Mouse (Mus musculus) midbrain, embryonic 14.5 days (tissue): ENCODE measurements around the gene Vapa. TPM values are rescaled to one million over a fixed set of nuclear protein-coding genes. Genes with fewer than 3 reads are reported as not detected.

ENCODE experiments used
- ATAC-seq: fragments of 200-750 bp; cut with Nextera tagmentation; 2 replicates; pipeline ENCODE4 v1.8.0; 2017; ENCODE audit warnings: moderate number of reproducible peaks, moderate library complexity; ENCODE audit not compliant: low FRiP score, low TSS enrichment
- DNase-seq: peaks from one replicate; pipeline ENCODE4 v3.0.0-alpha.2; 2015
- H3K27ac ChIP-seq: fragments of 300-500 bp; sonication (generic); replicated peaks from 2 replicates; pipeline ENCODE4 v1.5.1; 2014; ENCODE audit warnings: mild to moderate bottlenecking, low read depth, low read length, moderate library complexity
- H3K27me3 ChIP-seq: fragments of 300-500 bp; sonication (generic); 2 replicates; pipeline ENCODE4 v1.6.1; 2014; ENCODE audit warnings: low read length, control low read depth, mixed read lengths; ENCODE audit not compliant: control insufficient read depth, insufficient read depth
- H3K36me3 ChIP-seq: fragments of 300-500 bp; sonication (generic); 2 replicates; pipeline ENCODE4 v1.6.1; 2014; ENCODE audit warnings: low read length, control low read depth; ENCODE audit not compliant: control insufficient read depth, insufficient read depth
- H3K4me1 ChIP-seq: fragments of 300-500 bp; sonication (generic); 2 replicates; pipeline ENCODE4 v1.6.1; 2014; ENCODE audit warnings: mild to moderate bottlenecking, antibody characterized with exemption, low read length, control low read depth; ENCODE audit not compliant: control insufficient read depth, insufficient read depth
- H3K4me2 ChIP-seq: fragments of 300-500 bp; sonication (generic); 2 replicates; pipeline ENCODE4 v1.6.1; 2014; ENCODE audit warnings: mild to moderate bottlenecking, low read length, moderate library complexity
- H3K4me3 ChIP-seq: fragments of 300-500 bp; sonication (generic); replicated peaks from 2 replicates; pipeline ENCODE4 v1.5.1; 2014; ENCODE audit warnings: low read depth, low read length
- H3K9ac ChIP-seq: fragments of 300-500 bp; sonication (generic); replicated peaks from 2 replicates; pipeline ENCODE4 v1.6.1; 2014; ENCODE audit warnings: mild to moderate bottlenecking, low read length, moderate library complexity
- H3K9me3 ChIP-seq: fragments of 300-500 bp; sonication (generic); 2 replicates; pipeline ENCODE4 v1.6.1; 2016; ENCODE audit warnings: low read length, control low read depth, mixed read lengths; ENCODE audit not compliant: control insufficient read depth
- WGBS: fragments of 180-500 bp; shearing (Covaris S2); extraction: QIAGEN DNeasy Blood & Tissue Kit; methylation state at CpG from one replicate; pipeline ENCODE4 v1.1.7; 2014; 5-methylcytosine and 5-hydroxymethylcytosine counted together
- polyA plus RNA-seq: library from polyadenylated mRNA; unstranded; fragments of >200 nt; fragmentation: Nextera tagmentation; extraction: Ambion mirVana; gene quantifications from 2 replicates; pipeline ENCODE4 v1.2.1, GENCODE M21; 2014

Gene Vapa
- polyA plus RNA-seq = 283 and 291 TPM in 2 replicates

DNA sequence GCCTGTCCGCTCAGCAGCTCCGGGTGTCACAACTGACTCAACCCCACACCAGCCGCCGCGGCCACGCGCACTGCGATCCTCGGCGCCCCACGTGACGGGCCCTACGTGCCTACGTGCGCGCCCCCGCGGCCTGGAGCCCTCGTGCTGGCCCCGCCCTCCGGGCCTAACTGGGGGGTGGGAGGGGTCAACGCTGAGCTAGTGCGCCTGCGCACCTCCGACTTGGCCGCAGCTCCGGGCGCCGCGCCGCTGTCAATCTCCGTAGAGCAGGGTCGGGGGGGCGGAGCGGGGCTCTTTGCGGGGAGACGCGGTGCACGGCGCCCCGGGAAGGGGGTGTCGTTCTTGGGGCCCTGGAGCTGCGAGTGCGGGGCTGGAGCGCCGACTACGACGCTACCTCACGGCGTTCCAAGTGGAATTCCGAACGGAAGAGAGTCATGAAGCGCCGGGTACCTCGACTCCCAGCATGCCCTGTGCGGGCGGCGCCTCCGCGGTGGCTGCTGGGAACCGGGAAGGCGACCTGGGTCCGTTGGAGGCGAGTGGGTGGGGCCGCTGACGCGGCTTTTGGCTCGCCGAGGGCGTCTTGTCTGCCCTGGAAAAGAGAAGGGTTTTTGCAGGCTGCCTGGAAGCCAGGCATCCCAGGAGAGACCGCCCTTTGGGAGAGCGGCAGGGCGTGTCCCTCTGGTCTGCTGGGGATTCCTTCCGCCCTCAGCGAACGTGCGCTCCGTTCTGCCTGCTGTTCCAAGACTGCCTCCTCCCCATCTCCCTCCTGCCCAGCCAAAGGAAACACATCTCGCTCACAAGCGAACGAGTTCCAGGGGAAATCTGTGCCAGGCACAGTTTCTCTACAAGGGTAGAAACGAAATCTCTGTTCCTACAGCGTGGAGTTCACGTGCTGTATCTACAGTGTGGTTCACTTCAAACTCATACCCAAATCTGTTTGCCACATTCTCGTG, at the start of gene Vapa:
Vapa (minus strand) TSS at position 93 of the 950 bp plus-strand sequence.
- Histone ChIP-seq H3K36me3 (no peaks in the 10 kb centered on the region), H3K4me1 (peaks cover 28% of the 10 kb centered on the region), H3K4me3 (peak within 1 kb of the TSS; percentile 95), H3K9me3 (no peaks in the 10 kb centered on the region), H3K27ac (peak within 1 kb of the TSS; percentile 99), H3K4me2 (peak within 1 kb of the TSS; percentile 74), H3K27me3 (no peaks in the 10 kb centered on the region), H3K9ac (peak within 1 kb of the TSS; percentile 95)
- DNase-seq (peak; percentile 100), ATAC-seq (peak; percentile 92)
- WGBS = under 1% methylated on average over 85 of the region's 85 CpGs

DNA sequence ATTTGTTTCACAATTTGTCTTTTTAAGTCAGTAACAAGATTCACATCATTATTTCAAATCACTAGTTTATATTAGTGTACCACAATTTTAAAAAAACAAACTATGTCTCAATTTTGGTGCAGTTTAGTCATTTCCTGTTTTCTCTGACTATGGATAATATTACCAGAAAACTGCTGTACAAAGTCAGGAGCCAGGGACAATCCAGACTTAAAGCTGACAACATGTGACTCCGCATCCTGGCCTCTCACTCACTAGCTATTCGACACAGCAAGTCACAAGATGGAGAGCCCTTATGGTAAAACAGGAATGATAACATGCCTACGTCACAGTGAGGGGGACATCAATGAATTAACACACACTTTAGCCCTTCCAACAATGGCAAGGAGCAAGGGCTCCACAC, 49.3 kb upstream of the Vapa start:
- Histone ChIP-seq H3K9ac (no peak overlapping the region), H3K9me3 (no peaks in the 10 kb centered on the region), H3K4me1 (no peaks in the 10 kb centered on the region), H3K36me3 (no peaks in the 10 kb centered on the region), H3K4me3 (no peak overlapping the region), H3K4me2 (no peak overlapping the region), H3K27me3 (no peaks in the 10 kb centered on the region), H3K27ac (no peak overlapping the region)
- no peak for ATAC-seq
- no peak for DNase-seq
- 95% methylated on average over 3 of the region's 3 CpGs for WGBS

DNA sequence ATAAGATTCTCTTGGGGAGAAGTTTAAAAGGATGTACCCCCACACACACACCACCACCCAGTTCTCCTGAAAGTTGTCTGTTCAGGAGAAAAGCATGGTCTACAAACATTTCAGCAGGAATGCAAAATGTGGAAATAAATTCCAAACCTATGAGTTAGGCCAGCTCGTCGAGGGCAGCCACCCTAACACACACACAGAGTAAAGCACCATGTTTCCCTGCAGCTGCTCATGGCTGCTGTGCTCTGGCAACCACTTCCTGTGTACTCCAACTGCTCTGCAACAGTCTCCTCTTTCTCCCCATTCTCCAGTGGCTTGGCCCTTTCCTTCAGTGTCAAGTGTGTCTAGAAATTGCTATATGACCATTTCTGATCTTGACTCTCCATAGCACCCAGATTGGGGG, 45.1 kb upstream of the Vapa start:
- no peaks in the 10 kb centered on the region for H3K4me1 ChIP-seq
- no peak for ATAC-seq
- no peak for DNase-seq
- no peak overlapping the region for H3K9ac ChIP-seq
- no peaks in the 10 kb centered on the region for H3K36me3 ChIP-seq
- H3K27me3 ChIP-seq = no peaks in the 10 kb centered on the region
- H3K27ac ChIP-seq = no peak overlapping the region
- no peak overlapping the region for H3K4me2 ChIP-seq
- no peak overlapping the region for H3K4me3 ChIP-seq
- 95% methylated on average over 2 of the region's 2 CpGs for WGBS
- H3K9me3 ChIP-seq = no peaks in the 10 kb centered on the region

DNA sequence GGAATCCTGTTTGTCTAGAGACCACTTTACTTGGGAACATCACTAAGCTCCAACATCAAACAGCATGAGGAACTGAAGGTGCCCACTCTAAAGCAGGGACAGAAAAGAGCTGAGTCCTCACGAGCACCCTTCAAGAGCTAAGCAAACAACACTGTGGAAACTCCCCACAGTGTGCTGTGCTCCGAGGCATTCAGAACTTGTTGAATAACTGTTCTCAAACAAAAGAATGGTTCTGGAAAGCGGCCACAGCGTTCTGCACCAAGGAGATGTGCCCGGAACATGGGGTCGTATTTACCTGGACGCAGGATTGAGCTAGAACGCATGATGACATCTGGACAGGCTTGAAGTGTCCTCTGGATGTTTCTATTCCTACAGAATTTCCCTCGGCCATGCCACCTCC, 44.6 kb upstream of the Vapa start:
- WGBS = 91% methylated on average over 9 of the region's 9 CpGs
- no peak for DNase-seq
- no peaks in the 10 kb centered on the region for H3K9me3 ChIP-seq
- H3K27me3 ChIP-seq = no peaks in the 10 kb centered on the region
- H3K36me3 ChIP-seq = no peaks in the 10 kb centered on the region
- no peaks in the 10 kb centered on the region for H3K4me1 ChIP-seq
- no peak overlapping the region for H3K27ac ChIP-seq
- H3K9ac ChIP-seq = no peak overlapping the region
- no peak overlapping the region for H3K4me2 ChIP-seq
- H3K4me3 ChIP-seq = no peak overlapping the region
- no peak for ATAC-seq

DNA sequence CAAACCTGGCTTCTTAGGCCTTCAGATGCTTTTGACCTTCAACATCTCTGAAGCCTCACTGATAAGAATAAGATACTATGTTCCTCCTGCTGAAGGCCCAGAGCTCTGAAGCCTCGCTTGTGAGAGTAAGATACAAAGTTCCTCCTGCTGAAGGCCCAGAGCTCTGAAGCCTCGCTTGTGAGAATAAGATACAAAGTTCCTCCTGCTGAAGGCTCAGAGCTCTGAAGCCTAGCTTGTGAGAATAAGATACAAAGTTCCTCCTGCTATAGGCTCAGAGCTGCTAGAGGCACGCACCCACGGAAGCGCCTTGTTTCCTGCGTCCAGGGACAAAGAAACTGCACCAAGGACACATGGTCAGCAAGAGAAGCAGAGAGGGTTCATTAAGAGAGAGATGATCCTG, 43.4 kb upstream of the Vapa start:
- Histone ChIP-seq H3K4me1 (no peaks in the 10 kb centered on the region), H3K27me3 (no peaks in the 10 kb centered on the region), H3K9me3 (no peaks in the 10 kb centered on the region), H3K27ac (no peak overlapping the region), H3K9ac (no peak overlapping the region), H3K4me3 (no peak overlapping the region), H3K36me3 (0 out of 2 replicates have a peak, but pooled peaks cover 4% of the 10 kb centered on the region), H3K4me2 (no peak overlapping the region)
- ATAC-seq (no peak), DNase-seq (no peak)
- WGBS = 94% methylated on average over 6 of the region's 6 CpGs

DNA sequence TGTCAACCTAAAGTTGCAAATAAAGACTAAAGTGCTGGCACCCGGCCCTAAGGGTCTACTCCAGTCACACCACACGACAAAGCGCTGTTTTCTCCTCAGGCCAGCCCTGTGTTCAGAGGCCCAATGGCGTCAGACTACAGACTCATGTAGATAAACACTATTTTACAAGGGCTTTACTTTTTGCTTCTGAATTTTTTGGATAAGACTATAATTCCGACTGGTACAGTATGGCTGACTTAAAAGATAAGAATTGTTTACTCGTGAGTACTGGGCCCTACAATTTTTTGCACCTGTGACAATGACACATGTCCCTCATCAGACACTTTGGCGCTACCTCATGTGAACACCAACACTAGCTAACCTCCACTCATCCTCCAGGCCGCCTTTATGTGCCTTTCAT, 42.7 kb upstream of the Vapa start:
- 87% methylated on average over 8 of the region's 8 CpGs for WGBS
- Histone ChIP-seq H3K4me3 (no peak overlapping the region), H3K4me2 (no peak overlapping the region), H3K27me3 (no peaks in the 10 kb centered on the region), H3K9ac (no peak overlapping the region), H3K4me1 (no peaks in the 10 kb centered on the region), H3K36me3 (0 out of 2 replicates have a peak, but pooled peaks cover 8% of the 10 kb centered on the region), H3K9me3 (no peaks in the 10 kb centered on the region), H3K27ac (no peak overlapping the region)
- ATAC-seq (no peak), DNase-seq (no peak)

DNA sequence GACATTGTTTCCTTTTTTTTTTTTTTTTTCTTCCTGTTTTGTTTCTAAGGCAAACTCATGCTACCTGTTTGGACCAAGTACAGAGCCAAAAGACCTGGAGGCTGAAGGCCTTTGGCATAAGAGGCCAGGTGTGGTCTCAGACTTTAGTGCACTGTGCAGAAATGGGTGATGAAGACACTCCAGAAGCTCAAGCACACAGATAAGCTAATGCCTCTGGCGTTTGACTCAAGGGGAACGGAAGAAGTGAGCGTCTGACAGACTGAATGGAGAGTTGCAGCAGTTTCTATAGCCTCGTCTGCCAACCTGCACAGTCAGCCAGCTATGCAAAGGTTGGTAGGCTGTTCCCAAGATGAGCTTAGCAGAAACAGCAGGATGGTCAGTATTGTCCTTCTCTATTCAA, 42.3 kb upstream of the Vapa start:
- H3K9ac ChIP-seq = no peak overlapping the region
- H3K4me2 ChIP-seq = no peak overlapping the region
- no peak overlapping the region for H3K27ac ChIP-seq
- no peak overlapping the region for H3K4me3 ChIP-seq
- no peak for DNase-seq
- no peaks in the 10 kb centered on the region for H3K27me3 ChIP-seq
- 0 out of 2 replicates have a peak, but pooled peaks cover 8% of the 10 kb centered on the region for H3K36me3 ChIP-seq
- no peak for ATAC-seq
- 72% methylated on average over 4 of the region's 4 CpGs for WGBS
- no peaks in the 10 kb centered on the region for H3K4me1 ChIP-seq
- H3K9me3 ChIP-seq = no peaks in the 10 kb centered on the region

DNA sequence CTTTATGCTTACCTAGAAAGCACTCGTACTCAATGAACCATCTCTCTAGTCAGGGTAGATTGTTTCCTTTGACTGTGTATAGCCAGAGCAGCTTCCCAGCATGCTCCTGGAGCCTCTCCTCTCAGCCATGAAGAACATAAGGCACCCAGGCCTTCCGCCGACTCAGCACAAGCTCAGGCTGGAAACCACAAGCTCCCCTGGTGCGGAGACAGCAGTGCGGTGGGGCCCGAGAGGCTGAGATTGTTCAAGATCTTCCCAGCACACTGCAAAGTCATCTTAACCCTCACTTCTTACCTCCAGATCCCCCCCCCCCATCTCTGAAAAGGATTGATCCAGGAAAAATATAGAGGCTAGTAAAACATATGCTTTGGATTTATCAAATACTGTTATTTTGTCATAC, 37.2 kb upstream of the Vapa start:
- 0 out of 2 replicates have a peak, but pooled peaks cover 8% of the 10 kb centered on the region for H3K36me3 ChIP-seq
- H3K27ac ChIP-seq = no peak overlapping the region
- no peaks in the 10 kb centered on the region for H3K9me3 ChIP-seq
- H3K4me2 ChIP-seq = no peak overlapping the region
- no peak overlapping the region for H3K4me3 ChIP-seq
- H3K27me3 ChIP-seq = no peaks in the 10 kb centered on the region
- no peak for DNase-seq
- ATAC-seq = no peak
- 95% methylated on average over 6 of the region's 6 CpGs for WGBS
- no peak overlapping the region for H3K9ac ChIP-seq
- no peaks in the 10 kb centered on the region for H3K4me1 ChIP-seq

DNA sequence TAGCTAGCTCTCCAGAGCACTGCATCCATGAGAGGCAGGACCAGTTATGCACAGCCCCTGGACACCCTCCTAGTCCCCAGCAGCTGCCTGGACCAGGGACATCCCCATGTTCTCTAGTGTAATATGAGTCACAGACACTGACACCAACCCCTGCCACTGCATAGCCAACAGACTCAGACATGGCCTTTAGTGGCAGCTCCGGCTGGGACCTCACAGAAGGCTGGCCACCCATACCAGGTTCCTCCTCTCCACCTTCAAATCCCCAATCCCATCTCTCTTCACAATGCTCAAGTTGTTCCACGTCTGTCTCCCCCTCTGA, 35.8 kb upstream of the Vapa start:
- no peaks in the 10 kb centered on the region for H3K27me3 ChIP-seq
- H3K4me2 ChIP-seq = no peak overlapping the region
- no peaks in the 10 kb centered on the region for H3K4me1 ChIP-seq
- DNase-seq = no peak
- H3K9me3 ChIP-seq = no peaks in the 10 kb centered on the region
- H3K27ac ChIP-seq = no peak overlapping the region
- H3K4me3 ChIP-seq = no peak overlapping the region
- no peak for ATAC-seq
- H3K36me3 ChIP-seq = 0 out of 2 replicates have a peak, but pooled peaks cover 8% of the 10 kb centered on the region
- 81% methylated on average over 2 of the region's 2 CpGs for WGBS
- H3K9ac ChIP-seq = no peak overlapping the region
